Mouse (Mus musculus) embryonic facial prominence, embryonic 14.5 days (tissue): Measurements from ENCODE around the gene Klrb1b. TPM values are rescaled to one million over a fixed set of nuclear protein-coding genes. Genes with fewer than 3 reads are reported as not detected.

Experiments
- polyA plus RNA-seq: library from polyadenylated mRNA; unstranded; fragments of >200 nt; fragmentation: Nextera tagmentation; extraction: Ambion mirVana; gene quantifications from 2 replicates; pipeline ENCODE4 v1.2.1, GENCODE M21; 2014

Gene Klrb1b
- polyA plus RNA-seq, 1 experiment from 2014 or later, result 0.39 TPM

Other genes with a start within 250 kb of the Klrb1b start
- 3.7 and 4.8 TPM in 2 replicates for gene A2ml1, start 244.7 kb downstream of the Klrb1b start, polyA plus RNA-seq
- gene Klrb1a, start 202.8 kb downstream of the Klrb1b start, polyA plus RNA-seq, result not detected in 2 replicates
- gene Clec2h, start 163.9 kb downstream of the Klrb1b start, polyA plus RNA-seq, result not detected in 2 replicates
- gene Klrb1, start 103.3 kb downstream of the Klrb1b start, polyA plus RNA-seq, result not detected in 2 replicates
- gene Klrb1c, start 37.1 kb downstream of the Klrb1b start, polyA plus RNA-seq, result 0.14 TPM in 1 of 2 replicates, not detected in the other
- 0.42 TPM in 1 of 2 replicates, not detected in the other for gene Gm44511, start within 50 bp of the Klrb1b start, polyA plus RNA-seq
- not detected in 2 replicates for gene Clec2i, start 61.3 kb upstream of the Klrb1b start, polyA plus RNA-seq
- gene BC035044, start 64.8 kb upstream of the Klrb1b start, polyA plus RNA-seq, result 0.56 and 1.1 TPM in 2 replicates
- gene Clec2g, start 108.0 kb upstream of the Klrb1b start, polyA plus RNA-seq, result 1.1 and 1.4 TPM in 2 replicates
- 0.51 and 0.80 TPM in 2 replicates for gene Klrb1f, start 219.6 kb upstream of the Klrb1b start, polyA plus RNA-seq